Mouse (Mus musculus) leukemia stem cell, adult 10-12 weeks (primary cell): ENCODE results near the gene 4930519G04Rik. TPM values are rescaled to one million over a fixed set of nuclear protein-coding genes. Genes with fewer than 3 reads are reported as not detected.

Experiments
- polyA plus RNA-seq: library from polyadenylated mRNA; stranded (reverse); fragments of >175 nt; gene quantifications from 2 replicates; pipeline ENCODE4 v1.2.3, GENCODE M21; 2012; ENCODE audit warnings: low replicate concordance

The 4930519G04Rik gene
- polyA plus RNA-seq = not detected in 2 replicates

DNA sequence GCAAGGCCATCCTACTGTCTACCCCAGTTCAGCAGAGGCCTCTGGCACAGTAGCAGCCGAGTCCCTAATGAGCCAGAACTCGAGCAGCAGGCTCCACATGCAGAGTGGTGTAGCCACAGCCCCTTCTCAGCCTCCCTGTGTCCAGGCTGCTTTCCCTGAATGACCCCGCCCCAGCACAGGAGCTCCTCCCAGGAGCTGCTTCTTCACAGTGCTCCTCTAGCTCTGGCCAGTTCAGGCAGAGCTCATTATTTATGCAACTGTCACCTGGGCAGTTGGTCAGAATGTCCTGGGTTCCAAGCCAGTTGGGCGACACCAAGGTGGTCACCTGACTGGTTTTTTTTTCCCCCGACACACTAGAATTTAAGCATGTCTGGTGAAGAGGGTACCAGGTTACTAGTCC lies at the start of gene 4930519G04Rik:
Gene 4930519G04Rik, plus strand, starts transcription at position 301 of the 400 bp plus-strand sequence.

GRCm38 (mm10) chr5:114822796-114823688 lies 30.4 kb upstream of the 4930519G04Rik start, which contains the start of gene 1500011B03Rik:
Gene 1500011B03Rik (minus strand): TSS chr5:114823468.

DNA sequence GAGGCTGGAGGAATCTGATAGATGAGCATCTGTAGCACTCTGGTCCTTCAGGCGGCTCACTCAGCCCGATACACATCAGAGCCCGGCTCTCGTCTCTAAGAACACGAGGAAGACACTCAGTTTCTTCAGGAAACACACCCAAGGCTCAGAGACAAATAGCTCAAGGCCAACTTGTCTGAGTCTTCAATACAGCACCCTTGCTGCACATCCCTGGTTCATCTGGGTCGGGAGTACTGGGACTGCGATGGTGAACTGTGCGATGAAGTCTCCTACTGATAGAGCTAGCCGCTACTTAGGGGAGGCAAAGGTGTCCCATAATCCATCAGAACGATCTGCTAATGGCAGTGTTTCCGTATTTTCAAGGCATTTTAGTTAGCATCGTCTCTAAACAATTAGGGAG lies 5.1 kb downstream of the 4930519G04Rik start, which contains the start of gene Gm9936:
Gene Gm9936, minus strand, starts transcription at position 101 of the 400 bp plus-strand sequence.

DNA sequence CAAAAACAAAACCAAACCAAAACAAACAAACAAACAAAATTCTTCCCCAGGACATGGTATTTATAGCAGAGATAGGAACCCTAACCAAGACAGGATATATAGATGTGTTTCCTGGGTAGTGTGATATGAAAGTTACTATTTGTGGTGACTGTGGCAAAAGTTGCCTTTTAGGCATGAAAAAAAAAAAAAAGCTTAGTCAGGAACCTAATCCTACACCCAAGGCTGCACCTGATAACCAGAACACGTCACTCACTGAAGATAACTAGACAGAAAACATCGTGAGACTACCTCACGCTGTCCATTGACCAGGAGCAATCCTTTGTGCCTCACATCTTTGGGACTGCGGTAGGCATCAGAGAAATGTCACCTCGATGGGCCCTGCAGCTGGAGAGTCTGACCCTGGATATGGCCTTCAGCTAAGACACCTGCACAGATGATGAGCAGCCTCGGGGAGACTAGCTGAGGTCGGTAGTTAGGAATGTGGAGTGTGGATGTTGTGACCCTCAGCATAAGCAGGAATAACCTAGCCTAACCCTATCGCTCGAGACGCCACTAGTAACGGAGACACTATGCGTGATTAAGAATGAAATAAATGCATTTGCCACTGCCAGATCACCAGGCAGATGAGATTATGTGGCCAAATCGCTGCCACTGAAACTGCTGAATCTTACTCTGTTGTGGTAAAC lies 43.4 kb downstream of the 4930519G04Rik start, which contains the start of gene Oasl2:
Gene Oasl2, plus strand, starts transcription at position 249 of the 686 bp plus-strand sequence.

GRCm38 (mm10) chr5:114922998-114923473 lies 69.6 kb downstream of the 4930519G04Rik start, which contains the start of gene Oasl1:
Gene Oasl1 (plus strand): TSS chr5:114923240.

Other genes starting within 250 kb of the 4930519G04Rik start
- 1.1 and 2.2 TPM in 2 replicates for gene Trpv4, start 195.2 kb upstream of the 4930519G04Rik start, polyA plus RNA-seq
- gene Gltp, start 162.7 kb upstream of the 4930519G04Rik start, polyA plus RNA-seq = 39.7 and 55.5 TPM in 2 replicates
- gene Tchp, start 145.9 kb upstream of the 4930519G04Rik start, polyA plus RNA-seq = 10.7 and 24.2 TPM in 2 replicates
- gene Ankrd13a, start 79.0 kb upstream of the 4930519G04Rik start, polyA plus RNA-seq = 404 and 610 TPM in 2 replicates
- 91.6 and 159 TPM in 2 replicates for gene Git2, start 78.1 kb upstream of the 4930519G04Rik start, polyA plus RNA-seq
- 55.5 and 108 TPM in 2 replicates for gene 1500011B03Rik, start 30.2 kb upstream of the 4930519G04Rik start, polyA plus RNA-seq
- not detected in 2 replicates for gene Gm9936, start 5.0 kb downstream of the 4930519G04Rik start, polyA plus RNA-seq
- gene Oasl2, start 43.3 kb downstream of the 4930519G04Rik start, polyA plus RNA-seq = 0.62 and 0.63 TPM in 2 replicates
- gene Oasl1, start 69.6 kb downstream of the 4930519G04Rik start, polyA plus RNA-seq = 37.9 and 76.2 TPM in 2 replicates
- gene 2210016L21Rik, start 88.5 kb downstream of the 4930519G04Rik start, polyA plus RNA-seq = 43.8 and 58.4 TPM in 2 replicates
- gene Hnf1a, start 117.4 kb downstream of the 4930519G04Rik start, polyA plus RNA-seq = 0.20 and 0.42 TPM in 2 replicates
- 22.8 and 50.6 TPM in 2 replicates for gene Sppl3, start 157.5 kb downstream of the 4930519G04Rik start, polyA plus RNA-seq
- gene Gm10401, start 244.6 kb downstream of the 4930519G04Rik start, polyA plus RNA-seq = not detected in 2 replicates